Mouse (Mus musculus) limb, embryonic 14.5 days (tissue): ENCODE data around the gene Tdp1. TPM values are rescaled to one million over a fixed set of nuclear protein-coding genes. Genes with fewer than 3 reads are reported as not detected.

ENCODE experiments used
- ATAC-seq: fragments of 200-750 bp; cut with Nextera tagmentation; 2 replicates; pipeline ENCODE4 v1.8.0; 2017; ENCODE audit warnings: low read depth, moderate number of reproducible peaks, moderate TSS enrichment; ENCODE audit not compliant: low FRiP score
- DNase-seq: peaks from one replicate; pipeline ENCODE4 v3.0.0-alpha.2; 2015; ENCODE audit warnings: low spot score
- H3K27ac ChIP-seq: fragments of 300-500 bp; sonication (generic); replicated peaks from 2 replicates; pipeline ENCODE4 v1.5.1; 2014; ENCODE audit warnings: low read depth, mild to moderate bottlenecking, low read length, moderate library complexity, mixed read lengths
- H3K27me3 ChIP-seq: fragments of 300-500 bp; sonication (generic); 2 replicates; pipeline ENCODE4 v1.6.1; 2014; ENCODE audit warnings: low read length, mixed read lengths; ENCODE audit not compliant: control insufficient read depth, insufficient read depth
- H3K36me3 ChIP-seq: fragments of 300-500 bp; sonication (generic); 2 replicates; pipeline ENCODE4 v1.6.1; 2014; ENCODE audit warnings: mild to moderate bottlenecking, low read length, moderate library complexity, mixed read lengths; ENCODE audit not compliant: control insufficient read depth, insufficient read depth
- H3K4me1 ChIP-seq: fragments of 300-500 bp; sonication (generic); 2 replicates; pipeline ENCODE4 v1.6.1; 2014; ENCODE audit warnings: antibody characterized with exemption, low read length, mixed read lengths; ENCODE audit not compliant: control insufficient read depth, insufficient read depth
- H3K4me2 ChIP-seq: fragments of 300-500 bp; sonication (generic); replicated peaks from 2 replicates; pipeline ENCODE4 v1.6.1; 2014; ENCODE audit warnings: low read depth, mild to moderate bottlenecking, low read length, moderate library complexity; ENCODE audit not compliant: severe bottlenecking
- H3K4me3 ChIP-seq: fragments of 300-500 bp; sonication (generic); replicated peaks from 2 replicates; pipeline ENCODE4 v1.5.1; 2014; ENCODE audit warnings: low read length
- H3K9ac ChIP-seq: fragments of 300-500 bp; sonication (generic); 2 replicates; pipeline ENCODE4 v1.6.1; 2014; ENCODE audit warnings: mild to moderate bottlenecking, low read depth, low read length, moderate library complexity; ENCODE audit not compliant: severe bottlenecking
- H3K9me3 ChIP-seq: fragments of 300-500 bp; sonication (generic); 2 replicates; pipeline ENCODE4 v1.6.1; 2016; ENCODE audit warnings: low read length; ENCODE audit not compliant: control insufficient read depth
- POLR2A ChIP-seq: fragments of 200-500 bp; IDR thresholded peaks from 2 replicates; pipeline ENCODE4 v1.8.0; 2012; ENCODE audit warnings: inconsistent platforms, mild to moderate bottlenecking, moderate library complexity, borderline replicate concordance; ENCODE audit not compliant: insufficient read depth, insufficient read length; ENCODE audit errors: extremely low read depth
- WGBS: fragments of 180-500 bp; shearing (Covaris S2); extraction: QIAGEN DNeasy Blood & Tissue Kit; methylation state at CpG from one replicate; pipeline ENCODE4 v1.1.7; 2014; 5-methylcytosine and 5-hydroxymethylcytosine counted together
- polyA plus RNA-seq, 2 experiments: library from polyadenylated mRNA; depleted of rRNA in 1 of 2; stranded (reverse) in 1 of 2; unstranded in 1 of 2; fragments of >200 nt; fragmentation: Nextera tagmentation in 1 of 2; extraction: Ambion mirVana in 1 of 2; gene quantifications; 2 replicates each; pipeline versions ENCODE4 v1.2.1 to v1.2.3; 2012 to 2014

Tdp1 gene
- polyA plus RNA-seq, 2 experiments, result 42.1 to 47.8 TPM

DNA sequence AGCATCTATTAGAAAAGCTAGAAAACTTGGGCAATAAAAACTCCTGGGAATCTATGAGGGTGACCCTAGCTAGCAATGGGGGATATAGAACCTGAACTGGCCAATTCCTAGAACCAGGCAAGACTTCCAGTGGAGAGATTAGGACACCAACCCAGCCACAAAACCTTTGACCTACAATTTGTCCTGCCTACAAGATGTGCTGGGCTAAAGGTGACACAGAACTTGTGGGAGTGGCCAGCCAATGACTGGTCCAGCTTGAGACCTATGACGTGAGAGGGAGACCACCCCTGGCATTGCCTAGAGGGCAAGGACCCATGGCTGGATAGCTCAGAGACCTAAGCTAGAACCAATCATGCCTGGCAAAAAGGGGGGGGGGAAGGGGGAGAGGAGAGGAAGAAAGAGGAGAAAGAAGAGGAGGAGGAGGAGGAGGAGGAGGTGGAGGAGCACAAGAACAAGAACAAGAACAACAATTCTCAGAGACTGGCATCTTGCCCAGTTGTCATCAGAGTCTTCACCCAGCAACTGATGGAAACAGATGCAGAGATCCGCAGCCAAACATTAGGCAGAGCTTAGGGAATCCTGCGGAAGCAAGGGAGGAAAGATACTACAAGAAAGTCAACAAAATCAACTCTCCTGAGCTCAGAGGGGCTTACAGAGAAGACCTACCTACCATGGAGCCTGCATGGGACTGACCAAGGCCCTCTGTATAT lies 24.8 kb upstream of the Tdp1 start:
- Histone ChIP-seq H3K9me3 (no peaks in the 10 kb centered on the region), H3K27me3 (no peaks in the 10 kb centered on the region), H3K27ac (no peak overlapping the region), H3K9ac (no peak overlapping the region), H3K4me3 (no peak overlapping the region), H3K4me2 (no peak overlapping the region), H3K36me3 (no peaks in the 10 kb centered on the region), H3K4me1 (no peaks in the 10 kb centered on the region; the same call in 1 of the 2 replicates)
- 87% methylated on average over 3 of the region's 3 CpGs for WGBS
- no peak for TF ChIP-seq POLR2A
- peak; percentile 34 for DNase-seq
- no peak for ATAC-seq

DNA sequence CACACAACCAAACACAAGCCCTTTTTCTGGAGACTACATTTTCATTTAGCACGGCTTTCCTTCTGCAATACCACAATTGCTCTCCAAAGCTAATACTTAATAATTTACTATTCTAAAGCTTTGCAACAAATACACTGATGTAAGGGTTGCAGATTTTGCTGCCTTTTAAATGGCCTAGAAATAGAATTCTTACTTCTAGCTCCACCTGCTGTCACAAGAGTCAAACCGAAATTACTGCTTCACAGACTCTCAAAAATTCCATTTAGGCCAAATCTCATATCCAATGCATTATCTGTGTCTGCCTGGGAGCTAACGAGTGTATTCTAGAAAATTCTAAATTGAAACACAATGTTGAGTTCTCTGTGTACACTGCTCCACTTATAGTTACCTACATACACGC lies 23.3 kb upstream of the Tdp1 start:
- Histone ChIP-seq H3K27ac (no peak overlapping the region), H3K9me3 (no peaks in the 10 kb centered on the region), H3K27me3 (no peaks in the 10 kb centered on the region), H3K4me3 (no peak overlapping the region), H3K36me3 (no peaks in the 10 kb centered on the region), H3K4me2 (no peak overlapping the region), H3K9ac (no peak overlapping the region), H3K4me1 (no peaks in the 10 kb centered on the region; the same call in 1 of the 2 replicates)
- no peak for TF ChIP-seq POLR2A
- no peak for ATAC-seq
- 68% methylated on average over 4 of the region's 4 CpGs for WGBS
- peak; percentile 54 for DNase-seq

DNA sequence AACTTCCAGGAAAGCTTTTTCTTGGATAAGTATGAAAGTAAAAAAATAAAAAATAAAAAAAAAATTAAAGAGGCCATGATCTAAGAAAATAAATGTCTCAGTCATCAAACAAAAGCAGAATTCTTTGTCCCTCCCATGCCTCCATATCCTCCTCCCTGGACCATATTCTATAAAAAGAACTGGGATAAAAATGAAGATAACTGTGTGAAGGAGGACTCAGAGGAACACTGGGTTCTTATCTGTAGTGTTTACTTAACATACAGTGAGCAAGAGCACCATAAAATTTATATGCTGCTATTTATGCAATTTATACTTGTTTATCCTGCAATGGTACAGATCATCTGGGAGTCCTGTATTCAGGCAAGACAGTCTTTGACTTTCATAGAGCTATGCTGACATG lies 19.7 kb upstream of the Tdp1 start:
- H3K36me3 ChIP-seq, result no peaks in the 10 kb centered on the region
- no peak for TF ChIP-seq POLR2A
- no peak overlapping the region for H3K4me2 ChIP-seq
- DNase-seq (no peak), ATAC-seq (no peak)
- H3K27ac ChIP-seq, result no peak overlapping the region
- no peaks in the 10 kb centered on the region for H3K9me3 ChIP-seq
- H3K4me1 ChIP-seq, result no peaks in the 10 kb centered on the region
- no peaks in the 10 kb centered on the region for H3K27me3 ChIP-seq
- no peak overlapping the region for H3K4me3 ChIP-seq
- no peak overlapping the region for H3K9ac ChIP-seq

DNA sequence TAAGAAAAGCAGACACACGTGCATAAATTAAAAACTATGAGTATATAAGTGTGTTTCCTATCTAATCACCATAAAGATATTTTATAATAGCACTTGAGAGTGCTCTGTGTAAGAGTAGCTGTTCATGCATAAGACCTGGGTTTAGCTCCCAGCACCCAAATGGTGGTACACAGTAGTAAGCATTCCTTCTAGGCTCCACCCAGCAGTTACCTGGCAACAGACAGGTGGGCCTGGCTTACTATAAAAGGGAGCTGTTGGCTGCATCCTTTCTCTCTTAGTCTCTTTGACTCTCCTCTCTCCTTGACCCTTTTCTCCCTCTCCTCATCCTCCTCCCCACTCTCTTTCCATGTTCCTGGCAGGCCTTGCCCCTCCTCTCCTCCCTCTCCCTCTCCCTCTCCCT lies 15.5 kb upstream of the Tdp1 start:
- no peak for TF ChIP-seq POLR2A
- 96% methylated on average over 1 of the region's 1 CpGs for WGBS
- H3K27me3 ChIP-seq, result no peaks in the 10 kb centered on the region
- no peak for DNase-seq
- H3K4me1 ChIP-seq, result no peaks in the 10 kb centered on the region
- H3K9me3 ChIP-seq, result no peaks in the 10 kb centered on the region
- ATAC-seq, result no peak
- H3K9ac ChIP-seq, result no peak overlapping the region
- H3K27ac ChIP-seq, result no peak overlapping the region
- H3K4me3 ChIP-seq, result no peak overlapping the region
- H3K36me3 ChIP-seq, result no peaks in the 10 kb centered on the region
- H3K4me2 ChIP-seq, result no peak overlapping the region

DNA sequence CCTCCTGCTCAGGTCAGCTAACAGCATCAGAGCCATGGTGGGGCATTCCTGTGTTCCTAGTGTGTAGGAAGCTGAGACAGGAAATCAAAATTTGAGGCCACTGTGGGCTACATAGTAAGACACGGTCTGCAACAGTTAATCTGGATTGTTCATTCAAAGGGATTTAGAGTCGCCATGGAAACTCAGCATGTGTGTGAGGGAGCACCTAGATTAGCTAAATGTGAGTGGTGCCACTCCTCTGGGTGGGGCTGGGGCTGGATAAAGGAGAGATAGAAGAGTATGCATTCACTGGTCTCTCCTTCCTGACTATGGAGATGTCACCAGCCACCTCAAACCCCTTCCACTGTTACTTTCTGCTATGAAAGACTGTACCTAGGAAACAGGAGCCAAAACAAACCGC lies 10.9 kb upstream of the Tdp1 start:
- WGBS, result 64% methylated on average over 3 of the region's 3 CpGs
- no peaks in the 10 kb centered on the region for H3K4me1 ChIP-seq
- H3K27ac ChIP-seq, result no peak overlapping the region
- H3K4me3 ChIP-seq, result no peak overlapping the region
- TF ChIP-seq POLR2A, result no peak
- no peaks in the 10 kb centered on the region for H3K27me3 ChIP-seq
- no peaks in the 10 kb centered on the region for H3K36me3 ChIP-seq
- H3K4me2 ChIP-seq, result no peak overlapping the region
- no peak for DNase-seq
- H3K9me3 ChIP-seq, result no peaks in the 10 kb centered on the region
- no peak for ATAC-seq
- H3K9ac ChIP-seq, result no peak overlapping the region

DNA sequence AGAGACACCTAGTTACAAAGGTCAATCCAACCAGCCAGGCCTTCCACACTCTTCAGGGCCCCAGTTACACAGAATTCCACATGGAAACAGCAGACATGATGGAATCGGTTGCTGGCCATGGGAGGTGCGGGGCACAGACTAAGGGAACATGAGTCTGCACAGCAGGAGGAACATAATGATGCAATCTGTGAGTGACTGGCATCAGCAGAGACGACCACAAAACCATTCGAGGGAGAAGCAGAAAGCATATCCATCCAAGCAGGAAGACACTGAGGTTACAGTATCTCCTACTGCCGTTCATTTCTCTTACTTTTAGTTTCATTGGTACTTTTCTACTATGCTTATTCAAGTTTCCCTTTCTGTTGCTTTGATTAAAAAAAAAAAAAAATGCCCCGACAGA lies 9.7 kb upstream of the Tdp1 start:
- Histone ChIP-seq H3K4me1 (no peaks in the 10 kb centered on the region), H3K36me3 (no peaks in the 10 kb centered on the region), H3K27me3 (no peaks in the 10 kb centered on the region), H3K9me3 (no peaks in the 10 kb centered on the region), H3K4me3 (no peak overlapping the region), H3K4me2 (no peak overlapping the region), H3K9ac (no peak overlapping the region), H3K27ac (no peak overlapping the region)
- TF ChIP-seq POLR2A, result no peak
- 82% methylated on average over 6 of the region's 6 CpGs for WGBS
- DNase-seq (no peak), ATAC-seq (no peak)
